Mouse (Mus musculus): ENCODE data around the gene Ccdc153.
A peak's percentile ranks its signal among the peaks of the same experiment; 100 is the strongest.

Gene Ccdc153

GRCm38 (mm10) chr9:44240399-44240798 is at the start of gene Ccdc153:
Ccdc153 (plus strand) TSS chr9:44240676.
- no peak for DNase-seq (ENCODE audit: low spot score)

- DNase-seq (ENCODE audit: low spot score): no peak
Measured at GRCm38 (mm10) chr9:44191166-44191565, 49.3 kb upstream of the Ccdc153 start.

GRCm38 (mm10) chr9:44192312-44192711 is 48.2 kb upstream of the Ccdc153 start:
- DNase-seq (ENCODE audit: low spot score): no peak

GRCm38 (mm10) chr9:44192794-44193193 is 47.7 kb upstream of the Ccdc153 start:
- DNase-seq (ENCODE audit: low spot score): no peak

GRCm38 (mm10) chr9:44194000-44194399 is 46.5 kb upstream of the Ccdc153 start:
- DNase-seq (ENCODE audit: low spot score): no peak

GRCm38 (mm10) chr9:44196354-44196753 is 44.1 kb upstream of the Ccdc153 start:
- no peak for DNase-seq (ENCODE audit: low spot score)

GRCm38 (mm10) chr9:44199166-44199565 is 41.3 kb upstream of the Ccdc153 start:
- no peak for DNase-seq (ENCODE audit: low spot score)

- no peak for DNase-seq (ENCODE audit: low spot score)
Measured at GRCm38 (mm10) chr9:44199580-44199979, 40.9 kb upstream of the Ccdc153 start.

GRCm38 (mm10) chr9:44200458-44200857 is 40.0 kb upstream of the Ccdc153 start:
- no peak for DNase-seq (ENCODE audit: low spot score)

GRCm38 (mm10) chr9:44207840-44208239 is 32.6 kb upstream of the Ccdc153 start:
- DNase-seq (ENCODE audit: low spot score): no peak

- DNase-seq (ENCODE audit: low spot score): no peak
Measured at GRCm38 (mm10) chr9:44209416-44209815, 31.1 kb upstream of the Ccdc153 start.

GRCm38 (mm10) chr9:44212406-44212805 is 28.1 kb upstream of the Ccdc153 start:
- DNase-seq (ENCODE audit: low spot score): no peak

GRCm38 (mm10) chr9:44213538-44213937 is 26.9 kb upstream of the Ccdc153 start:
- no peak for DNase-seq (ENCODE audit: low spot score)

- no peak for DNase-seq (ENCODE audit: low spot score)
Measured at GRCm38 (mm10) chr9:44225993-44226392, 14.5 kb upstream of the Ccdc153 start.

- no peak for DNase-seq (ENCODE audit: low spot score)
Measured at GRCm38 (mm10) chr9:44231609-44232008, 8.9 kb upstream of the Ccdc153 start.

- DNase-seq (ENCODE audit: low spot score): no peak
Measured at GRCm38 (mm10) chr9:44233021-44233801, 7.3 kb upstream of the Ccdc153 start.

GRCm38 (mm10) chr9:44233802-44234478 is 6.5 kb upstream of the Ccdc153 start, which contains the start of gene Cbl:
Cbl (minus strand) TSS chr9:44234049.
- DNase-seq (ENCODE audit: low spot score): peak; percentile 98

- no peak for DNase-seq (ENCODE audit: low spot score)
Measured at GRCm38 (mm10) chr9:44234479-44235427, 5.7 kb upstream of the Ccdc153 start.

- no peak for DNase-seq (ENCODE audit: low spot score)
Measured at GRCm38 (mm10) chr9:44236601-44237000, 3.9 kb upstream of the Ccdc153 start.

GRCm38 (mm10) chr9:44237128-44237527 is 3.3 kb upstream of the Ccdc153 start:
- no peak for DNase-seq (ENCODE audit: low spot score)

GRCm38 (mm10) chr9:44238501-44239190 is 1.8 kb upstream of the Ccdc153 start:
- no peak for DNase-seq (ENCODE audit: low spot score)

GRCm38 (mm10) chr9:44239447-44239846 is 1.0 kb upstream of the Ccdc153 start:
- no peak for DNase-seq (ENCODE audit: low spot score)

All from urinary bladder, postnatal 10 days (tissue).